Mouse (Mus musculus): Measurements from ENCODE around the gene As3mt.

DNA sequence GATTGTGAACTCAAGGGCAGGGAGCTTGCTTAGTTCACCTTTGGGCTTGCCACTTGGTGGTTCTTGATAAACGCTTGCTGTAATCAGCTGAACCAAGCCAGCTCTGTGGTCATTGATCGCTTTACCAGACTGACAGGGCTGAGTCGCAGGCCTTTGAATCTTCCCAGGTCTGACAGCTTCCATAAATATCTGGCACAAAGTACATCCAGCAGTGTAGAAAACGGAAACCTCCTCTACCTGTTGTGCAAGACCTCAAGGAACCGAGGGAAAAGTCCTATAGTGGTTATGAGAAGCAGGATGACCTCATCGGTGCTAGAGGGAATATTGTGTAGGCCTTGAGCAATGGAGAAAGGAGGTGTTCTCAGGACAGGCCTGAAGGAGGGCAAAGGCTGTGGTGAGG, 77.2 kb downstream of the As3mt start:
- TF ChIP-seq CTCF (IDR thresholded peaks at IDR 0.05) (no peak), EP300 (IDR thresholded peaks at IDR 0.05) (no peak)
